Comparison of ENCODE assay signal across 8 mouse cellular contexts in the genomic region with DNA sequence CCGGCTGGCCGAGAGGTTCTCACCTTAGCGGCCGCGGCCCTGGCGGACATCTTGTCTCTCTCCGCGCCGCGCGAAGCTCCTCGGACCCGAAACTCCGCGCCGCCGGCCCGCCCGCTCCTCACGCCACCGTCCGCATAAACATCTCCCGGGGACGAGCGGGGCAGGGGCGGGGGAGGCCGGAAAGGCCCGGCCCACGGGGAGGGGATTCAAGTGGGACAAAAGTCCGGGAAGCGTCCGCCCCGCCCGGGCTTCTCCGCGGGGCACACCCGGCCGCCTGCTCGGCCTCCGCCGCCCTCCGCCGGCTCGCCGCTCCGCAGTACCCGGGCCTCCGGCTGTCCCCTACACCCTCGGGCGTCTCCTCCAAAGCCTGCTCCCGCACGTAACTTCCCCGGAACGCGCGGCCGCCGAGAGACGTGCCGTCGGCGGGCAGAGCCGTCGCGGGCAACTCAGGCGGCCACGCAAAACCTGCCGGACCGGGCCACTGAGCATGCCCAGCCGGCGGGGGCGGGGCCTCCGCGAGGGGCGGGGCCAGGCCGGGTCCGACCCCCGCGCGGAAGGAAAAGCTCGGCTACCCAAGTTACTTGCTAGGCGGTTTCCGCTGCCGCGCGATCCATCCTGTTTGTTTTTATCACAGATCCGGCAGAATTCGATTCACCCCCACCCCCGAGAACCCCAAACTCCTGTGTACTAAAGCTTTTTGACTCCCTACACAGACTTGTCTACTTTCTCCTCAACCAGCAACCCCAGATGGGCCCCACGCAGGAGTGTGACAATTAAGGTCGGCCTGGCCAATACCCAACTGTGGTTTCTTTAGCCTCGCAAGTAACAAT.
DNase-seq lines count a peak whose midpoint lies in the region; ATAC-seq and TF ChIP-seq lines count a peak whose summit lies in the region.

No protein-coding gene starts in this region.

- H3K27me3 ChIP-seq in E14TG2a.4 (ENCODE audit: insufficient read depth, low read length) = 0 out of 2 replicates have a peak, but pooled peaks cover 4% of the 10 kb centered on the region
- no peaks in the 10 kb centered on the region for H3K27me3 ChIP-seq in forebrain, embryonic 14.5 days (replicated peaks; ENCODE audit: control insufficient read depth, insufficient read depth, low read length)
- H3K27me3 ChIP-seq in liver, embryonic 16.5 days (ENCODE audit: control insufficient read depth, insufficient read depth, low read depth, low read length) = peaks cover 35% of the 10 kb centered on the region
- no peaks in the 10 kb centered on the region; the same call in 1 of the 2 replicates for H3K27me3 ChIP-seq in neural tube, embryonic 14.5 days (ENCODE audit: control insufficient read depth, insufficient read depth, low read length)

- DNase-seq in cerebellum, adult 11-12 months = peak; percentile 68
- peak; percentile 87 for DNase-seq in forebrain, embryonic 14.5 days (ENCODE audit: low spot score)
- peak; percentile 95 for DNase-seq in heart, postnatal 10 days
- peak; percentile 89 for DNase-seq in layer of hippocampus, adult 11-12 months (ENCODE audit: low spot score)
- DNase-seq in testis, postnatal 10 days (ENCODE audit: low spot score) = peak; percentile 95

- peak overlapping the region; percentile 86 for H3K4me3 ChIP-seq in E14TG2a.4 (replicated peaks; ENCODE audit: low read length)
- H3K4me3 ChIP-seq in forebrain, embryonic 14.5 days (ENCODE audit: low read depth, low read length) = peak overlapping the region; percentile 87
- peak overlapping the region; percentile 67 for H3K4me3 ChIP-seq in liver, embryonic 16.5 days (ENCODE audit: low read depth, low read length)
- peak overlapping the region; percentile 80 for H3K4me3 ChIP-seq in neural tube, embryonic 14.5 days (ENCODE audit: low read depth, low read length)

- H3K27ac ChIP-seq in forebrain, embryonic 14.5 days (ENCODE audit: low read depth, low read length) = peak overlapping the region; percentile 87
- peak overlapping the region; percentile 71 for H3K27ac ChIP-seq in liver, embryonic 16.5 days (ENCODE audit: low read length)
- peak overlapping the region; percentile 80 for H3K27ac ChIP-seq in neural tube, embryonic 14.5 days (ENCODE audit: low read depth, low read length)

- no peaks in the 10 kb centered on the region for H3K9me3 ChIP-seq in E14TG2a.4 (ENCODE audit: low read length)
- H3K9me3 ChIP-seq in forebrain, embryonic 14.5 days (replicated peaks; ENCODE audit: control insufficient read depth, low read length) = no peaks in the 10 kb centered on the region
- no peaks in the 10 kb centered on the region for H3K9me3 ChIP-seq in liver, embryonic 16.5 days (replicated peaks; ENCODE audit: control insufficient read depth, low read length)
- no peaks in the 10 kb centered on the region for H3K9me3 ChIP-seq in neural tube, embryonic 14.5 days (ENCODE audit: control insufficient read depth, low read length)

- no peak for TF ChIP-seq CTCF in E14TG2a.4 (conservative IDR thresholded peaks at IDR 0.05; ENCODE audit: low read length)

- peaks cover 19% of the 10 kb centered on the region for H3K4me1 ChIP-seq in E14TG2a.4 (replicated peaks; ENCODE audit: low read depth, low read length)
- peaks cover 9% of the 10 kb centered on the region; the same call in 1 of the 2 replicates for H3K4me1 ChIP-seq in forebrain, embryonic 14.5 days (ENCODE audit: control insufficient read depth, insufficient read depth, low read length)
- H3K4me1 ChIP-seq in liver, embryonic 16.5 days (ENCODE audit: control insufficient read depth, low read depth, low read length) = no peaks in the 10 kb centered on the region; the same call in 1 of the 2 replicates
- H3K4me1 ChIP-seq in neural tube, embryonic 14.5 days (ENCODE audit: control insufficient read depth, insufficient read depth, low read length) = peaks cover 3% of the 10 kb centered on the region

- H3K36me3 ChIP-seq in E14TG2a.4 (ENCODE audit: insufficient read depth, low read length) = no peaks in the 10 kb centered on the region
- H3K36me3 ChIP-seq in forebrain, embryonic 14.5 days (ENCODE audit: control insufficient read depth, insufficient read depth, low read length) = no peaks in the 10 kb centered on the region
- H3K36me3 ChIP-seq in liver, embryonic 16.5 days (ENCODE audit: control insufficient read depth, insufficient read depth) = no peaks in the 10 kb centered on the region
- H3K36me3 ChIP-seq in neural tube, embryonic 14.5 days (ENCODE audit: control insufficient read depth, insufficient read depth, low read length) = no peaks in the 10 kb centered on the region

- peak overlapping the region; percentile 77 for H3K4me2 ChIP-seq in forebrain, embryonic 14.5 days (ENCODE audit: low read length)
- H3K4me2 ChIP-seq in liver, embryonic 16.5 days (ENCODE audit: low read depth, low read length) = peak overlapping the region; percentile 63
- H3K4me2 ChIP-seq in neural tube, embryonic 14.5 days (ENCODE audit: low read depth, low read length) = peak overlapping the region; percentile 85

- ATAC-seq in forebrain, embryonic 14.5 days = peak; percentile 96
- peak; percentile 87 for ATAC-seq in liver, embryonic 16.5 days (ENCODE audit: low read depth)
- ATAC-seq in neural tube, embryonic 14.5 days (ENCODE audit: low read depth) = peak; percentile 93

- peak overlapping the region; percentile 87 for H3K9ac ChIP-seq in forebrain, embryonic 14.5 days (ENCODE audit: low read length)
- H3K9ac ChIP-seq in liver, embryonic 16.5 days (ENCODE audit: low read depth, low read length) = peak overlapping the region; percentile 66
- peak overlapping the region; percentile 80 for H3K9ac ChIP-seq in neural tube, embryonic 14.5 days (replicated peaks; ENCODE audit: low read depth, low read length)

- under 1% methylated on average over 70 of the region's 92 CpGs for WGBS in forebrain, embryonic 14.5 days
- WGBS in liver, embryonic 16.5 days (ENCODE audit: insufficient replicate concordance) = under 1% methylated on average over 88 of the region's 92 CpGs
- WGBS in neural tube, embryonic 14.5 days = under 1% methylated on average over 66 of the region's 92 CpGs

- intact Hi-C loops in heart, postnatal 10 days (cut with DNase I) = loop anchor here (2.0 to 5.0 kb wide), 2 partner anchors 48 to 86 kb away; no protein-coding TSS in a partner anchor

Comparison
In these comparisons a context has a peak if more than half of its experiments do, and no peak if none do; other contexts are left out.
1. Peak in every context shown above with its lines: DNase-seq, ATAC-seq, H3K4me3 ChIP-seq and H3K27ac ChIP-seq.